Comparison of ENCODE assay signal across 30 mouse cellular contexts in genomic region chr13:89463746-89464145, GRCm38 (mm10).
A peak's percentile ranks its signal among the peaks of the same experiment; 100 is the strongest.
DNase-seq lines count a peak whose midpoint lies in the region; ATAC-seq and TF ChIP-seq lines count a peak whose summit lies in the region.
"Had no signal": no experiment of that assay in that cellular context is flagged by ENCODE, and none has a peak within 500 bp of the region (broad histone marks: within the 10 kb centered on the region; RNA-seq: fewer than 3 reads in every experiment).

No protein-coding gene starts in this region.

- H3K9me3 ChIP-seq in forebrain, postnatal 0 days (ENCODE audit: low read length) = no peaks in the 10 kb centered on the region
- no peaks in the 10 kb centered on the region for H3K9me3 ChIP-seq in forebrain, embryonic 16.5 days (ENCODE audit: control insufficient read depth, low read length)
- no peaks in the 10 kb centered on the region for H3K9me3 ChIP-seq in limb, embryonic 14.5 days (ENCODE audit: control insufficient read depth, low read length)
- no peaks in the 10 kb centered on the region for H3K9me3 ChIP-seq in limb, embryonic 10.5 days (replicated peaks)
- no peaks in the 10 kb centered on the region for H3K9me3 ChIP-seq in limb, embryonic 15.5 days
- H3K9me3 ChIP-seq: embryonic facial prominence, embryonic 12.5 days; forebrain, embryonic 12.5 days; forebrain, embryonic 15.5 days; heart, embryonic 12.5 days; heart, embryonic 15.5 days; hindbrain, embryonic 10.5 days; hindbrain, embryonic 13.5 days; intestine, embryonic 15.5 days had no signal

- no peak for TF ChIP-seq CTCF in forebrain, postnatal 0 days (IDR thresholded peaks at IDR 0.05; ENCODE audit: low read depth)

- DNase-seq in forebrain, postnatal 0 days = no peak
- DNase-seq in left cerebral cortex, adult 9 months (ENCODE audit: low spot score in 2 of 2) = peak; percentile 3 to 7
- DNase-seq in left cerebral cortex, adult 11 months (ENCODE audit: low spot score) = no peak
- DNase-seq in limb, embryonic 14.5 days (ENCODE audit: low spot score) = peak; percentile 11
- DNase-seq in limb, embryonic 10.5 days (ENCODE audit: low spot score) = no peak
- DNase-seq: adrenal gland, postnatal 10 days; adrenal gland, postnatal 36 days; B cell, adult 2 months; cerebellum, adult 11 months; cerebellum, adult 8-10 months; cerebellum, postnatal 14 days; gastrocnemius, postnatal 25 days; heart, adult 18-20 months; heart, postnatal 10 days; heart, postnatal 36 days had no signal

- WGBS in forebrain, postnatal 0 days = 70% methylated on average over 4 of the region's 4 CpGs
- 81% methylated on average over 4 of the region's 4 CpGs for WGBS in forebrain, embryonic 16.5 days
- WGBS in limb, embryonic 14.5 days = 67% methylated on average over 4 of the region's 4 CpGs
- 94% methylated on average over 4 of the region's 4 CpGs for WGBS in limb, embryonic 10.5 days
- WGBS in limb, embryonic 15.5 days = 52% methylated on average over 4 of the region's 4 CpGs

- H3K9ac ChIP-seq in forebrain, postnatal 0 days = no peak overlapping the region
- H3K9ac ChIP-seq in forebrain, embryonic 16.5 days (replicated peaks; ENCODE audit: low read depth, low read length) = no peak overlapping the region
- no peak overlapping the region for H3K9ac ChIP-seq in limb, embryonic 14.5 days (ENCODE audit: low read depth, low read length, severe bottlenecking)
- H3K9ac ChIP-seq in limb, embryonic 15.5 days = no peak overlapping the region
- H3K9ac ChIP-seq: embryonic facial prominence, embryonic 12.5 days; forebrain, embryonic 12.5 days; forebrain, embryonic 15.5 days; heart, embryonic 12.5 days; heart, embryonic 15.5 days; hindbrain, embryonic 13.5 days; intestine, embryonic 15.5 days had no signal

- no peak overlapping the region for H3K4me3 ChIP-seq in forebrain, postnatal 0 days (ENCODE audit: low read depth, low read length)
- H3K4me3 ChIP-seq in forebrain, embryonic 16.5 days (replicated peaks; ENCODE audit: low read length) = no peak overlapping the region
- H3K4me3 ChIP-seq in limb, embryonic 14.5 days (replicated peaks; ENCODE audit: low read length) = no peak overlapping the region
- no peak overlapping the region for H3K4me3 ChIP-seq in limb, embryonic 10.5 days
- H3K4me3 ChIP-seq in limb, embryonic 15.5 days = no peak overlapping the region
- H3K4me3 ChIP-seq: embryonic facial prominence, embryonic 12.5 days; erythroblast, embryonic 14.5 days; forebrain, embryonic 12.5 days; forebrain, embryonic 15.5 days; heart, embryonic 12.5 days; heart, embryonic 15.5 days; hindbrain, embryonic 10.5 days; hindbrain, embryonic 13.5 days; intestine, embryonic 15.5 days had no signal

- H3K4me2 ChIP-seq in forebrain, postnatal 0 days (ENCODE audit: low read depth) = no peak overlapping the region
- no peak overlapping the region for H3K4me2 ChIP-seq in forebrain, embryonic 16.5 days (ENCODE audit: low read length)
- no peak overlapping the region for H3K4me2 ChIP-seq in limb, embryonic 14.5 days (replicated peaks; ENCODE audit: low read depth, low read length, severe bottlenecking)
- H3K4me2 ChIP-seq in limb, embryonic 15.5 days = no peak overlapping the region
- H3K4me2 ChIP-seq: embryonic facial prominence, embryonic 12.5 days; forebrain, embryonic 12.5 days; forebrain, embryonic 15.5 days; heart, embryonic 12.5 days; heart, embryonic 15.5 days; hindbrain, embryonic 13.5 days; intestine, embryonic 15.5 days had no signal

- ATAC-seq in forebrain, postnatal 0 days = 0 out of 2 replicates have a peak, but pooled peaks have one; percentile 47
- ATAC-seq in forebrain, embryonic 16.5 days = no peak
- ATAC-seq in limb, embryonic 14.5 days (ENCODE audit: low FRiP score, low read depth) = no peak; the same call in 1 of the 2 replicates
- peak; percentile 55; the same call in 1 of the 2 replicates for ATAC-seq in limb, embryonic 15.5 days (ENCODE audit: insufficient number of reproducible peaks, low FRiP score, low TSS enrichment, low read depth)
- ATAC-seq: forebrain, embryonic 15.5 days; hindbrain, embryonic 16.5 days; intestine, embryonic 15.5 days; Patski had no signal

- H3K27me3 ChIP-seq in forebrain, postnatal 0 days (ENCODE audit: insufficient read depth, low read length) = no peaks in the 10 kb centered on the region
- H3K27me3 ChIP-seq in forebrain, embryonic 16.5 days (replicated peaks; ENCODE audit: control insufficient read depth, insufficient read depth, low read length) = no peaks in the 10 kb centered on the region
- H3K27me3 ChIP-seq in limb, embryonic 14.5 days (ENCODE audit: control insufficient read depth, insufficient read depth, low read length) = no peaks in the 10 kb centered on the region
- no peaks in the 10 kb centered on the region for H3K27me3 ChIP-seq in limb, embryonic 10.5 days (ENCODE audit: low read depth, poor library complexity, severe bottlenecking)
- no peaks in the 10 kb centered on the region for H3K27me3 ChIP-seq in limb, embryonic 15.5 days
- H3K27me3 ChIP-seq: CH12.LX; embryonic facial prominence, embryonic 12.5 days; forebrain, embryonic 12.5 days; forebrain, embryonic 15.5 days; heart, embryonic 12.5 days; heart, embryonic 15.5 days; hindbrain, embryonic 13.5 days; intestine, embryonic 15.5 days; Patski had no signal

- no peaks in the 10 kb centered on the region for H3K36me3 ChIP-seq in forebrain, postnatal 0 days (ENCODE audit: insufficient read depth)
- no peaks in the 10 kb centered on the region for H3K36me3 ChIP-seq in forebrain, embryonic 16.5 days (ENCODE audit: control insufficient read depth, insufficient read depth)
- no peaks in the 10 kb centered on the region for H3K36me3 ChIP-seq in limb, embryonic 14.5 days (ENCODE audit: control insufficient read depth, insufficient read depth, low read length)
- no peaks in the 10 kb centered on the region for H3K36me3 ChIP-seq in limb, embryonic 10.5 days
- no peaks in the 10 kb centered on the region for H3K36me3 ChIP-seq in limb, embryonic 15.5 days
- H3K36me3 ChIP-seq: embryonic facial prominence, embryonic 12.5 days; forebrain, embryonic 12.5 days; forebrain, embryonic 15.5 days; G1E; heart, embryonic 12.5 days; heart, embryonic 15.5 days; hindbrain, embryonic 10.5 days; hindbrain, embryonic 13.5 days; intestine, embryonic 15.5 days had no signal

- H3K27ac ChIP-seq in forebrain, postnatal 0 days (ENCODE audit: low read depth, low read length) = no peak overlapping the region
- no peak overlapping the region for H3K27ac ChIP-seq in forebrain, embryonic 16.5 days (ENCODE audit: low read length)
- no peak overlapping the region for H3K27ac ChIP-seq in limb, embryonic 14.5 days (replicated peaks; ENCODE audit: low read depth, low read length)
- H3K27ac ChIP-seq in limb, embryonic 10.5 days = no peak overlapping the region
- no peak overlapping the region for H3K27ac ChIP-seq in limb, embryonic 15.5 days
- H3K27ac ChIP-seq: embryonic facial prominence, embryonic 12.5 days; forebrain, embryonic 12.5 days; forebrain, embryonic 15.5 days; heart, embryonic 15.5 days; hindbrain, embryonic 10.5 days; hindbrain, embryonic 13.5 days; intestine, embryonic 15.5 days had no signal

- TF ChIP-seq POLR2A in limb, embryonic 14.5 days (IDR thresholded peaks at IDR 0.05; ENCODE audit: borderline replicate concordance, extremely low read depth, insufficient read depth, insufficient read length) = no peak

- H3K4me1 ChIP-seq in forebrain, postnatal 0 days (ENCODE audit: insufficient read depth) = no peaks in the 10 kb centered on the region
- H3K4me1 ChIP-seq in forebrain, embryonic 16.5 days (replicated peaks; ENCODE audit: control insufficient read depth, insufficient read depth, low read length) = no peaks in the 10 kb centered on the region
- H3K4me1 ChIP-seq in limb, embryonic 14.5 days (ENCODE audit: control insufficient read depth, insufficient read depth, low read length) = 0 out of 2 replicates have a peak, but pooled peaks cover 3% of the 10 kb centered on the region
- no peaks in the 10 kb centered on the region for H3K4me1 ChIP-seq in limb, embryonic 10.5 days
- H3K4me1 ChIP-seq in limb, embryonic 15.5 days = no peaks in the 10 kb centered on the region
- H3K4me1 ChIP-seq: embryonic facial prominence, embryonic 12.5 days; forebrain, embryonic 12.5 days; forebrain, embryonic 15.5 days; heart, embryonic 12.5 days; heart, embryonic 15.5 days; hindbrain, embryonic 10.5 days; hindbrain, embryonic 13.5 days; intestine, embryonic 15.5 days had no signal

Comparison
In these comparisons a context has a peak if more than half of its experiments do, and no peak if none do; other contexts are left out.
1. ATAC-seq: peak in forebrain, postnatal 0 days (single experiment) and limb, embryonic 15.5 days (single experiment); none in forebrain, embryonic 16.5 days (single experiment) and limb, embryonic 14.5 days (single experiment).
2. DNase-seq: peak in left cerebral cortex, adult 9 months (2 of 2) and limb, embryonic 14.5 days (single experiment); none in forebrain, postnatal 0 days (single experiment), left cerebral cortex, adult 11 months (single experiment) and limb, embryonic 10.5 days (single experiment).